Mouse (Mus musculus) forebrain, embryonic 16.5 days (tissue): ENCODE results near the gene Frmpd4. TPM values are rescaled to one million over a fixed set of nuclear protein-coding genes. Genes with fewer than 3 reads are reported as not detected.

Experiments
- ATAC-seq: fragments of 200-750 bp; cut with Nextera tagmentation; 2 replicates; pipeline ENCODE4 v1.8.0; 2017; ENCODE audit warnings: mild to moderate bottlenecking, moderate library complexity
- H3K27ac ChIP-seq: fragments of 300-500 bp; sonication (generic); 2 replicates; pipeline ENCODE4 v1.5.1; 2014; ENCODE audit warnings: low read length, control low read depth
- H3K27me3 ChIP-seq: fragments of 300-500 bp; sonication (generic); replicated peaks from 2 replicates; pipeline ENCODE4 v1.6.1; 2014; ENCODE audit warnings: low read length; ENCODE audit not compliant: control insufficient read depth, insufficient read depth
- H3K36me3 ChIP-seq: fragments of 300-500 bp; sonication (generic); 2 replicates; pipeline ENCODE4 v1.6.1; 2014; ENCODE audit not compliant: control insufficient read depth, insufficient read depth
- H3K4me1 ChIP-seq: fragments of 300-500 bp; sonication (generic); replicated peaks from 2 replicates; pipeline ENCODE4 v1.6.1; 2014; ENCODE audit warnings: low read length; ENCODE audit not compliant: control insufficient read depth, insufficient read depth
- H3K4me2 ChIP-seq: fragments of 300-500 bp; sonication (generic); 2 replicates; pipeline ENCODE4 v1.6.1; 2014; ENCODE audit warnings: mild to moderate bottlenecking, low read length, control low read depth
- H3K4me3 ChIP-seq: fragments of 300-500 bp; sonication (generic); replicated peaks from 2 replicates; pipeline ENCODE4 v1.5.1; 2014; ENCODE audit warnings: mild to moderate bottlenecking, low read length, control low read depth
- H3K9ac ChIP-seq: fragments of 300-500 bp; sonication (generic); replicated peaks from 2 replicates; pipeline ENCODE4 v1.6.1; 2014; ENCODE audit warnings: low read depth, low read length, control low read depth
- H3K9me3 ChIP-seq: fragments of 300-500 bp; sonication (generic); 2 replicates; pipeline ENCODE4 v1.6.1; 2016; ENCODE audit warnings: low read length; ENCODE audit not compliant: control insufficient read depth
- WGBS: fragments of 180-500 bp; shearing (Covaris S2); extraction: QIAGEN DNeasy Blood & Tissue Kit; methylation state at CpG from one replicate; pipeline ENCODE4 v1.1.7; 2014; 5-methylcytosine and 5-hydroxymethylcytosine counted together
- polyA plus RNA-seq: library from polyadenylated mRNA; unstranded; fragments of >200 nt; fragmentation: Nextera tagmentation; extraction: Ambion mirVana; gene quantifications from 2 replicates; pipeline ENCODE4 v1.2.1, GENCODE M21; 2015

Gene Frmpd4
- polyA plus RNA-seq, 1 experiment from 2014 or later = 1.1 TPM

DNA sequence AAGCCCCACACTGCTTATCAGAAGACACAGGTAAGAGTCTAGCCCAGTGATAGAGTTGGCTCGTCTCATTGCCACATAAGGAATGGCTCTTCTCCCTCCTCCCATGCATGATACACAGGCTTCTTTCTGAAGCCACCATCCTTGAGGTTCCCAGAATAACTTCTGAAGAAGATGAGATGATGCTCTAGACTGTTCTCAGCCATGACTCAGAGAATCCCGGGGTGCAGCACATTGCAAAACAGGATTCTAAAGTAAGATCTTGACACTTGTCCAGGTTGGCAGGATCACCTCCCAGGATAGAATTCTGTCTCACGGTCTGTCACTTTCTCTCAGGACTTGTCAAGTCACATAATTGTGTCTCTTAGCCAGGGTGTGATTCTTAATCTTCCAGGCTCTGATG is 1024.2 kb downstream of the Frmpd4 start:
- Histone ChIP-seq H3K4me3 (no peak overlapping the region), H3K27ac (no peak overlapping the region), H3K36me3 (no peaks in the 10 kb centered on the region), H3K27me3 (no peaks in the 10 kb centered on the region; the same call in 1 of the 2 replicates), H3K4me1 (no peaks in the 10 kb centered on the region), H3K9ac (no peak overlapping the region), H3K9me3 (no peaks in the 10 kb centered on the region), H3K4me2 (no peak overlapping the region)
- 92% methylated on average over 3 of the region's 3 CpGs for WGBS
- no peak for ATAC-seq

DNA sequence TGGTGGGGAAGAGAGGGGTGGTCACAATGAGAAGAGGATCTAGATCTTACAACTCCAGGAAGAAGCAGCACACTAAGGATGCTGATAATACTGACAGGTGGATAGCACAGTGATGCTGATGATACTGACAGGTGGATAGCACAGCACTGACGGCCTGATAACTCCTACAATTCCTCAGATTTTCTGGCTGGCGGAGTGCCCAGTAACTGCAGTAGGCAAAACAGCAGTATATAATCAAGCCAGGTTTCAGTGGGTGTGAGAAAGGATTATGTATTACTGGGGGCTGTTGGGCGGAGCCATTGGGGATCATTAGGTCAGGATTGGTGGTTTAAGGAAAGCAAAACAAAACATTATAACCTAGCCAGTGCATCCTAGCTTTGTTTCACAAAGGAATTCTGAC is 1053.9 kb downstream of the Frmpd4 start:
- 63% methylated on average over 3 of the region's 3 CpGs for WGBS

DNA sequence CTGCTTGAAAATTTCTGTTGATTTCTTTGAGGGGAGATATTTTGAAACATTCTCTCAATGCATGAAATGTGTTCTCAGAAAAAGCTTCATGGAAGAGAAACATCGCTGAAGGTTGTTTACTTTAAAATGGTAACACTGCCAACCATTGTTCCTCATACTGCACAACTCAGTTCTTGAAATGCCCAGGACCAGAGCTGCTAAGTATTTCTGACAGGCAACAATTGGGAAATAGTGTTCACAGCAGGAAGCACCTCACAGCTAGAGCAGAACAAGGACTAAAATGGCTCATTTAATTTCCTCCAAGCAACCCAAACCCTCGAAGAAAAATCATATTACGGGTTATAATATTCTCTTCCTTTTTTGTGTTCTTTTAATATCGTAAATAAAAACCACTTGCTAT is 1054.5 kb downstream of the Frmpd4 start:
- no peak overlapping the region for H3K4me3 ChIP-seq
- WGBS = 71% methylated on average over 4 of the region's 4 CpGs
- no peak overlapping the region for H3K4me2 ChIP-seq
- no peaks in the 10 kb centered on the region for H3K4me1 ChIP-seq
- H3K9me3 ChIP-seq = no peaks in the 10 kb centered on the region
- no peak overlapping the region for H3K27ac ChIP-seq
- no peaks in the 10 kb centered on the region for H3K36me3 ChIP-seq
- no peak overlapping the region for H3K9ac ChIP-seq
- ATAC-seq = no peak
- H3K27me3 ChIP-seq = no peaks in the 10 kb centered on the region

More for the DNA sequence above, 1053.9 kb downstream of the Frmpd4 start:
- Histone ChIP-seq H3K27me3 (no peaks in the 10 kb centered on the region), H3K4me2 (no peak overlapping the region), H3K9me3 (no peaks in the 10 kb centered on the region), H3K27ac (no peak overlapping the region), H3K4me3 (no peak overlapping the region), H3K4me1 (no peaks in the 10 kb centered on the region), H3K9ac (no peak overlapping the region), H3K36me3 (no peaks in the 10 kb centered on the region)
- ATAC-seq = no peak

DNA sequence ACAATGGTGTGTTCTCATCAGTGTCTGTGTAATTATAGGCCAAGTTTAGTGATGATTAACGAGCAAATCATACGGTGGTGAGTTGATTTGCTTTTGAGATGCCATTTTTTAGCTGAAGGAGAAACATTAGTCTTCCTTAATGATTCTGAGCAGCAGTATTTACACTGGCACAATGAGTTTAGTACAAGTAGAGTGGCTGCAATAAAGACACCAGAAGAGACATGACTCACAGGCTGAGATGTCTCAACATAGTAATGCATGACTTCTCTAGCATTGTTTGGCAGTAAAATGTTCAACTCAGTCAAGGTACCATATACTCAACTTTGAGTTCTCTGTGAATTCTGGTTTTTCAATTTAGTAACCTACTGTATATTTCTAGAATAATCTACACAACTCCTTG is 1058.6 kb downstream of the Frmpd4 start:
- Histone ChIP-seq H3K36me3 (no peaks in the 10 kb centered on the region), H3K4me2 (no peak overlapping the region), H3K9ac (no peak overlapping the region), H3K4me1 (no peaks in the 10 kb centered on the region), H3K27ac (no peak overlapping the region), H3K4me3 (no peak overlapping the region), H3K27me3 (no peaks in the 10 kb centered on the region), H3K9me3 (no peaks in the 10 kb centered on the region)
- no peak for ATAC-seq
- 33% methylated on average over 2 of the region's 2 CpGs for WGBS

DNA sequence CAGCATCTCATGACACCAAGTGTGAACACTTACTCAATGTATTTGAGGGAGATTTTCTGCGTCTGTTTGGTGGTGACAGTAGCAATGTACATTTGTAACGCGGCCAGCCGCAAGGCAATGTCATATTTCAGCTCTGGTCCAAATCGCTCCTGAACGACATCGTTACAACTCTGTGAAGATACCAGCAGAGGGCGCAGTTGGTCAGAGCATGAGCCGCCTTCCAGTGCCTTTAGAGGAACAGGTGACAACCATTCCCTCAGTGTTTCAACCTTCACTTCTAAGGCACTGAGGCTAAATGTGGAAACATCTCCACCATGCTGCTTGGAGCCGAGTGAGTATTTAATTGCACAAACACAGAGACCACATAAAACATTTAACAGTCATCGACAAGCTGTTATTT is 1079.3 kb downstream of the Frmpd4 start:
- H3K36me3 ChIP-seq = no peaks in the 10 kb centered on the region
- H3K27me3 ChIP-seq = peaks cover 5% of the 10 kb centered on the region; the same call in 1 of the 2 replicates
- H3K4me1 ChIP-seq = no peaks in the 10 kb centered on the region

DNA sequence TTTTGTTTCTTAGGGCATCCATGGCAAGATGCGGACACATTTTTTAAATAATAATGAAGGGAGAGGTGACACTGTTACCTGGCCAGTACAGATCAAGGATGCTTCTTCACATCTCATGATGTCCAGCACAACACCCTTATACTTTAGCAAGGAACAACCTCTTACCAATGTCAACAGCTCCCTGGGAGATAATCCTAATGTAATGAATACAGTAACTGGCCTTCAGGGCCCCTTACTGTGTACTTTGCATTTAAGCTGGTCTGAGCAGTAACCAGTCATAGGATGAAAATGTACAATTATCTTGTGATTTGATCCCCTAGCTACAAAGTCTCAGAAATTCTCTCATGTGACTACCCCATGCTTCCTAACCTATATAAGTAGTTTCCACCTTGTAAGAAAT is 1084.8 kb downstream of the Frmpd4 start:
- no peaks in the 10 kb centered on the region for H3K4me1 ChIP-seq
- H3K4me2 ChIP-seq = no peak overlapping the region
- peaks cover 5% of the 10 kb centered on the region; the same call in 1 of the 2 replicates for H3K27me3 ChIP-seq
- H3K9ac ChIP-seq = no peak overlapping the region
- WGBS = 91% methylated on average over 1 of the region's 1 CpGs
- H3K4me3 ChIP-seq = no peak overlapping the region
- no peaks in the 10 kb centered on the region for H3K9me3 ChIP-seq
- no peak overlapping the region for H3K27ac ChIP-seq
- H3K36me3 ChIP-seq = no peaks in the 10 kb centered on the region
- no peak for ATAC-seq

More for the DNA sequence above, 1079.3 kb downstream of the Frmpd4 start:
- Histone ChIP-seq H3K9me3 (no peaks in the 10 kb centered on the region), H3K4me3 (no peak overlapping the region), H3K27ac (no peak overlapping the region), H3K9ac (no peak overlapping the region), H3K4me2 (no peak overlapping the region)
- ATAC-seq = peak; percentile 84
- WGBS = 30% methylated on average over 11 of the region's 11 CpGs

DNA sequence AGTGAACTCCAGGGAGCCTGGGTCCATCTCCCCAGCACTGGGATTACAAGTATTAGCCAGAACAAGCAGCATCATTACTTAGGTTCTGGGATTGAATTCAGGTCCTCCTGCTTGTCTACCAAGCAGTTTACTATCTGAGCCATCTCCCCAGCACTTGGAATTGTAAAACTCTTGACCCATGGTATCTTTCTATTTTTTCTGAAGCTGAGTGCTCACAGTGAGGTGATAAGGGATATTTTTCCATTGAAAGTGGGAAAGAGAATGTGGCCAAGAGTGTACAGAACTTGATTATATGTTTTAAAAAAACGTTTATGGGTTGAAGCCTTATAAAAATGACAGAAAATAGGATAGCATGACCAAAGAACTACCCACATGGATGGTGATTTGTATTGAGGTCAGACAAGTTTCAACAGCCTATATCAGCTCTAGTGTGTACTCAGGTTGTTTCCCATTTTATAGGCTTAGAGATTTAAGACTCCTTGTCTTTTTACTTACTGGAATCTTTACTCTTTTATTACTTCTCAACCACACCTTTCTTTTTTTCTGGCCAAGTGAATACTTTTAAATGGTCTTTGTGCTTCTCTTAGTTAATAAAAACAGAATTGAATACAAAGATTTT is 1085.3 kb downstream of the Frmpd4 start:
- no peak overlapping the region for H3K9ac ChIP-seq
- H3K4me2 ChIP-seq = no peak overlapping the region
- WGBS = 35% methylated on average over 1 of the region's 1 CpGs
- ATAC-seq = no peak
- H3K4me3 ChIP-seq = no peak overlapping the region
- no peak overlapping the region for H3K27ac ChIP-seq
- H3K27me3 ChIP-seq = peaks cover 5% of the 10 kb centered on the region; the same call in 1 of the 2 replicates
- H3K9me3 ChIP-seq = no peaks in the 10 kb centered on the region
- no peaks in the 10 kb centered on the region for H3K4me1 ChIP-seq
- no peaks in the 10 kb centered on the region for H3K36me3 ChIP-seq

DNA sequence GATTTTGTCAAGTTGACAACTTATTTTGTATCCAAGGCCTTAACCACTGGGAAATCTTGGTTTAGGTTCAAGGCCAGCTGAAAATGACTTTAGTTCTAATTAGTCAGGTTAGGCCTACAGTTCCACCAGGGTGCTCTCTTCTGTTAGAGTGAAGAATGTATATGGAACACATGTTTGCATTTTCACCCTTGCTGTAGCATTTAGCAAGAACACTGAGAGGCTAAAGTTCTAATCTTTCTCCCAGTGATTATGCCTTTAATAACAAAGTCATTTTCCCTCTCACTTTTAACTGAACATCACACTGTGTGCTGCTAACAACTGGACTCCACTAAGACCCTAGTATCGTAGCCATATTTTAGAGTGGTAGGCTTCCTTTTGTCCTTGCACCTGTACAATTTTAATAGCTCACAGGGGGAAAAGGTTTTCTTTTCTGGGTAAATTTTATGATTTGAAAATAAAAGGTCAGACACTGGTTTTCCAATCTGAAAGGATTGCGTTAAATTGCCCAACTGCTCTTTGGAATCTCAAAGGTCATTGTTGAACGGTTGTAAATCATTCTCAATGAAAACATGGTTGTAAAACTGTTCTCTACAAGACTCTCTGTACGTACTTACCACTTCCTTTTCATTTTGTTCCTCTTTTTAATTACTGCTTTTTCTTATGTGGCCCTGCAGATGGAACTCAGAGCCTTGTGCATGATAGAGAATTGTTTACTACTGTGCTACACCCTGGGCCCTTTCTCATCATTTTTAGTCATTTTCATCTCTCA is 1093.4 kb downstream of the Frmpd4 start:
- ATAC-seq = no peak
- Histone ChIP-seq H3K9me3 (no peaks in the 10 kb centered on the region), H3K27ac (no peak overlapping the region), H3K9ac (no peak overlapping the region), H3K4me3 (no peak overlapping the region), H3K27me3 (no peaks in the 10 kb centered on the region), H3K4me2 (no peak overlapping the region), H3K36me3 (no peaks in the 10 kb centered on the region), H3K4me1 (no peaks in the 10 kb centered on the region)
- 82% methylated on average over 4 of the region's 4 CpGs for WGBS

DNA sequence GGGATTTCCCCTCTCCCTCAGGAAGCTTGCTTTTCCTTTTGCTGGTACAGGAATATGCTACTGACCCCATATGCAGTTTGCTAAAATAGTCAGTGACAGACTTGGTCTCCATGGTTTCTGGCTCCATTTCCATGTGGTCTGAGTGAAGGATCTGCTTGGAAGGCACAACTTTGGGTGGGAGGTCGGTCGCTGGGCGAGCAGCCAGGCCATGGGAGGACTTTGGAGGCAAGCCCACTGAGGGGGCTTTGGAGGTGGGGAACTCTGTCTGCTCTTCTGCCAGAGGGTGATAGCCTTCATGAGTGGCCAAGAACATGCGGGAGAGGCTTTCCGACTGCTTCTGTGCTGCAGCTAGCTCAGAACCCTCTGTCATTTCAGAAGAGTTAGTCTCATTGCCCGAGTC is 1099.4 kb downstream of the Frmpd4 start:
- no peak overlapping the region for H3K4me3 ChIP-seq
- no peaks in the 10 kb centered on the region for H3K36me3 ChIP-seq
- WGBS = 85% methylated on average over 6 of the region's 6 CpGs
- H3K27me3 ChIP-seq = no peaks in the 10 kb centered on the region
- H3K9me3 ChIP-seq = no peaks in the 10 kb centered on the region
- H3K9ac ChIP-seq = no peak overlapping the region
- ATAC-seq = no peak
- H3K4me2 ChIP-seq = no peak overlapping the region
- no peak overlapping the region for H3K27ac ChIP-seq
- no peaks in the 10 kb centered on the region for H3K4me1 ChIP-seq
